Mouse (Mus musculus) kidney, adult 2 months (tissue): Measurements from ENCODE around the gene Nfatc2.

ENCODE experiments used
- CTCF ChIP-seq: fragments of 200-500 bp; conservative IDR thresholded peaks from 2 replicates; pipeline ENCODE4 v1.5.1; 2011; ENCODE audit warnings: low read depth, mild to moderate bottlenecking, control low read depth, low read length, moderate library complexity, mixed read lengths; ENCODE audit not compliant: insufficient read depth, insufficient read length
- POLR2A ChIP-seq: fragments of 200-500 bp; IDR thresholded peaks from one replicate; pipeline ENCODE4 v1.6.1; 2011; ENCODE audit warnings: low read depth, low read length, control low read depth

DNA sequence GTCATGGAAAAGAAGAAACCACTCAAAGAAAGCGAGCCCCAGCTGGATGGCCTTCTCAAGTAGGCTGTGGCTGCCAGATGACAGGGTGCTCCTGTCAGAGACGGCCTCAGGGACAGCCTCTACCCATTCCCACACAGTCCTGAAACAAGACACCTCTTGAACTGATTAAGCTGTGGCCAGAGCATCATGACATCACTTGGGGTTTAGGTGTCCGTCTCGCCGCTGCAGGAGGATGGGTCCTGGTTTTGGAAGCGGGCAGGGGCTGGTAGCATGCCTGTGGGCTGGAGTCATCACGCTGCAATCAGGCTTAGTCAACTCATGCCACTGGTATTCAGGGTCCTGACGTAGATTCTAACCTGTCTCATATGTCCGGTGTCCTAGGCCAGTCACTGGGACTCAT is 142.9 kb downstream of the Nfatc2 start:
- no peak for TF ChIP-seq POLR2A
- no peak for TF ChIP-seq CTCF
